Mouse (Mus musculus) myocyte (in vitro differentiated cells): Measurements from ENCODE around the gene Ccr6.

ENCODE experiments used
- CEBPB ChIP-seq: IDR thresholded peaks from 2 replicates; pipeline ENCODE4 v1.6.1; 2011; ENCODE audit warnings: mild to moderate bottlenecking, moderate library complexity; ENCODE audit not compliant: poor library complexity, insufficient read depth, severe bottlenecking
- MAX ChIP-seq: IDR thresholded peaks from one replicate; pipeline ENCODE4 v1.6.1; 2011; ENCODE audit warnings: low read depth, mild to moderate bottlenecking, control low read depth
- MYOD1 ChIP-seq, 3 experiments: IDR thresholded peaks; one replicate each; pipeline ENCODE4 v1.6.1; 2011; ENCODE audit warnings: control low read depth in 2 of 3, low read depth in 2 of 3, mild to moderate bottlenecking in 2 of 3, moderate library complexity in 1 of 3; ENCODE audit not compliant: insufficient read length in 2 of 3, control insufficient read depth in 1 of 3
- POLR2A ChIP-seq: IDR thresholded peaks from one replicate; pipeline ENCODE4 v1.6.1; 2011; ENCODE audit warnings: low read depth, mild to moderate bottlenecking, control low read depth, moderate library complexity; ENCODE audit not compliant: insufficient read length
- TCF12 ChIP-seq: IDR thresholded peaks from one replicate; pipeline ENCODE4 v1.6.1; 2011; ENCODE audit warnings: mild to moderate bottlenecking, control low read depth; ENCODE audit not compliant: poor library complexity, insufficient read depth, severe bottlenecking
- USF1 ChIP-seq: IDR thresholded peaks from one replicate; pipeline ENCODE4 v1.6.1; 2011; ENCODE audit warnings: low read depth, mild to moderate bottlenecking, control low read depth, moderate library complexity

DNA sequence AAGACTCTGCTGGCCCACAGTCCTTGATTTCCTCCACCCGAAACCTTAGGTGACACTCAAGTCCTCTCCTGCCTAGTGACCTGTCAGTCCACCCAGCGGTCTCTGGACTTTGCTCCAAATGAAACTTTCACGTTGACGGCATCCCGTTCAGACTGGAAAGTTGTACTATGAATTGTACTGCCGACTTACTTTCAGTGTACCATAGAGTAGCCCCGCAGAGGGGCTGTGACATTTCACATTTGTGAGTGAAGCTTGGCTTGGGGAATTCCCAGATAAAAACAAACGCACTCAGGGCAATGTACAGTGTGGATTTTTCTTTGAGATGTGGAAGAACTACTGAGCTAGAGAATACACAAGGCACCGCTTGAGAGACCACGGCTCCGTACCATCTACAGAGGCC lies 6.3 kb downstream of the Ccr6 start:
- TF ChIP-seq MAX (no peak), POLR2A (no peak), TCF12 (no peak), USF1 (no peak), CEBPB (no peak), MYOD1 (IDR thresholded peaks at IDR 0.05; ENCODE audit: control insufficient read depth in 1 of 3, insufficient read length in 2 of 3, low read depth in 2 of 3) (no peak)
